Mouse (Mus musculus) spleen, adult 2 months (tissue): ENCODE results near the gene Fam184b.

Experiments
- CTCF ChIP-seq: fragments of 200-500 bp; IDR thresholded peaks from 2 replicates; pipeline ENCODE4 v1.5.1; 2011; ENCODE audit warnings: mild to moderate bottlenecking, inconsistent platforms; ENCODE audit not compliant: insufficient read depth, insufficient read length, insufficient replicate concordance; ENCODE audit errors: extremely low read depth
- POLR2A ChIP-seq: fragments of 200-500 bp; IDR thresholded peaks from 2 replicates; pipeline ENCODE4 v1.6.1; 2011; ENCODE audit warnings: low read depth, low read length, inconsistent platforms

DNA sequence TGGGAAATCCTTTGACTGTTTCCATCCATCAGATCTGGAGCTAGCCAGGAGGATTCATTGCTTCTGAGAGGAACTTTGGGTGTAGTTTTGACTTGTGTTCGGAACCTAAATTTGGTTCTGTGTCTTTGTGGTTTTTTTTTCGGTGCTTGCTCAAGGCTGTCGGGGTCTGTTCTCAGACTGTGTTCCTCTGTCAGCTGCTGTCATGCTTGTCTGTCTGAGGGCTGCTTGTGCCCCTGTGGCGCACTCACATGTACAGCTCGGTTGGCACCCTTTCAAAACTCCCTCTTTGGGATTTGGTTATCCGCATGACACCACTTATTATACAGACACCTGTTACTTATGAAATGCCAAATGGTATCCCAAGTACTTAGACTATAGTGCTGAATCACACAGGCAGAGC, 117.8 kb downstream of the Fam184b start:
- TF ChIP-seq CTCF: no peak
- TF ChIP-seq POLR2A: no peak
